Mouse (Mus musculus): ENCODE results near the gene Iyd. TPM values are rescaled to one million over a fixed set of nuclear protein-coding genes. Genes with fewer than 3 reads are reported as not detected.

Iyd gene
- not detected in 2 replicates for polyA plus RNA-seq (2012)

DNA sequence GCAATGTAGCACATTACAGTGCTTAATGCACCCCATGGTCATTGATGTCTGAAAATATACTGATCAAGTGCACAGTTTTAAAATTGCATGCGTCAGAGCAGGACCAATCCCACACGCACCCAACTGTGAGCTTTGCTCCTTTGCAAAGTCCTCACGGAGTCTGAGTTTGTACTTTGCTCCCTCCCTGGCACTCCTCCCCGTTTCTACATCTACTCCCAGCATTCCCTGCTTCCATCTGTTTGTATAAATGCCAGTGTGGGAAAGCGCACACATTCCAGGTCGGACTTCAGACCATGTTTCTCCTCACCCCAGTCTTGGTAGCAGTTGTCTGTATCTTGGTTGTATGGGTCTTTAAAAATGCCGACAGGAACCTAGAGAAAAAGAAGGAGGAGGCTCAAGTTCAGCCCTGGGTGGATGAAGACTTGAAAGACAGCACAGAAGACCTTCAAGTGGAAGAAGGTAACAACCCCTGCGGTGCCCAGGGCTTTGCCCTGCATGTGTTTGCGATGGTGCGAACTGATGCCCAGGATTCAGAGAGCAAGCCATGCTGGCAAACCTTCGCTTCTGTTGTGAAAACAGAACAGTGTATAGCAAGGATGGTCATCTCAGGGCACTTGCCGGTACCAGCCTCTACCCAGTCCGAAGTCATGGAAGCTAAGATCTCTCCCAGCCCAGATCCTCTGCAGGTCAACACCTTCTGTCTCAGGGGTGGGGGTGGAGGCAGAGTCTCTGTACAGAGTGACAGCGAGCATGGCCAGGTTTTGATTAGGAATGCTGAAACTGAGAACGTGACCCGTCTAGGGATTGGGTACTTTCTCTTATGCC, at the start of gene Iyd:
Gene Iyd, plus strand, starts transcription at position 238 of the 825 bp plus-strand sequence.

Other genes starting within 250 kb of the Iyd start
- gene Ppp1r14c, start 174.2 kb upstream of the Iyd start, polyA plus RNA-seq (2012): 0.06 TPM in 1 of 2 replicates, not detected in the other
- gene Plekhg1, start 200.1 kb downstream of the Iyd start, polyA plus RNA-seq (2012): 0.47 and 1.3 TPM in 2 replicates

Data from megakaryocyte-erythroid progenitor cell, adult 5 weeks (primary cell).